ENCODE assay signal across 10 mouse cellular contexts in the genomic region with DNA sequence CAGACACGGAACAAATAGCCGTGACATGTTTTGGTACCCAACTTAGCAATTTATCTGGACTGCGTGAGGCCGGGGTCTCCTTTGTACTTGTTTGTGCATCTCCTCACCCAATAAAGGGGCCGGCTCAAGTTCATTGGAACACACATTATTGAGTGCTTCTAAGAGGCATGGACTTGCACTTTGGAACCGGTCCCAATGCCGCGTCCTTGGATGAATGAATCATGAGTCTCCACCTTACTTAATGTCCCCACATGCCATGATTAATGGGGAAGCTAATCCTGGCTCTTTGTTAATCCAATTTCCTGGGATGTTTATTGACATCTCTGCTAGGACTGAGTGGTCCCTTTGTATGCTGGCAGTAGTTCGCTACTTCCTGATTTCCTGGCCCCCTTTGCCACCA.
DNase-seq lines count a peak whose midpoint lies in the region; ATAC-seq lines count a peak whose summit lies in the region.
"Had no signal": no experiment of that assay in that cellular context is flagged by ENCODE, and none has a peak within 500 bp of the region (broad histone marks: within the 10 kb centered on the region; RNA-seq: fewer than 3 reads in every experiment).

No protein-coding gene starts in this region.

- H3K9ac ChIP-seq in forebrain, embryonic 11.5 days (ENCODE audit: low read length) = no peak overlapping the region
- no peak overlapping the region for H3K9ac ChIP-seq in midbrain, embryonic 16.5 days (ENCODE audit: low read depth, low read length)
- H3K9ac ChIP-seq: midbrain, embryonic 12.5 days had no signal

- no peaks in the 10 kb centered on the region for H3K9me3 ChIP-seq in forebrain, embryonic 11.5 days (ENCODE audit: control insufficient read depth, low read length)
- H3K9me3 ChIP-seq in midbrain, embryonic 16.5 days (replicated peaks; ENCODE audit: control insufficient read depth, low read length, poor library complexity, severe bottlenecking) = no peaks in the 10 kb centered on the region
- H3K9me3 ChIP-seq: midbrain, embryonic 12.5 days had no signal

- H3K4me2 ChIP-seq in forebrain, embryonic 11.5 days (ENCODE audit: low read depth, low read length, severe bottlenecking) = no peak overlapping the region
- H3K4me2 ChIP-seq in midbrain, embryonic 16.5 days (ENCODE audit: low read length) = no peak overlapping the region
- H3K4me2 ChIP-seq: midbrain, embryonic 12.5 days had no signal

- no peaks in the 10 kb centered on the region for H3K4me1 ChIP-seq in forebrain, embryonic 11.5 days (replicated peaks; ENCODE audit: control insufficient read depth, insufficient read depth, low read length)
- H3K4me1 ChIP-seq in midbrain, embryonic 16.5 days (ENCODE audit: control insufficient read depth, insufficient read depth, low read length) = peaks cover 21% of the 10 kb centered on the region

- no peaks in the 10 kb centered on the region for H3K36me3 ChIP-seq in forebrain, embryonic 11.5 days (ENCODE audit: control insufficient read depth, insufficient read depth, low read length)
- H3K36me3 ChIP-seq in midbrain, embryonic 16.5 days (ENCODE audit: control insufficient read depth, insufficient read depth, low read length) = no peaks in the 10 kb centered on the region
- H3K36me3 ChIP-seq: midbrain, embryonic 12.5 days had no signal

- H3K27me3 ChIP-seq in forebrain, embryonic 11.5 days (ENCODE audit: control insufficient read depth, insufficient read depth, low read length) = no peaks in the 10 kb centered on the region
- H3K27me3 ChIP-seq in midbrain, embryonic 16.5 days (ENCODE audit: control insufficient read depth, insufficient read depth, low read depth, low read length) = no peaks in the 10 kb centered on the region
- H3K27me3 ChIP-seq: midbrain, embryonic 12.5 days had no signal

- H3K4me3 ChIP-seq in forebrain, embryonic 11.5 days (ENCODE audit: low read depth, low read length) = no peak overlapping the region
- no peak overlapping the region for H3K4me3 ChIP-seq in midbrain, embryonic 16.5 days (ENCODE audit: low read depth, low read length)
- H3K4me3 ChIP-seq: midbrain, embryonic 12.5 days had no signal

- 77% methylated on average over 9 of the region's 9 CpGs for WGBS in forebrain, embryonic 11.5 days
- 51% methylated on average over 9 of the region's 9 CpGs for WGBS in midbrain, embryonic 16.5 days

- no peak overlapping the region for H3K27ac ChIP-seq in forebrain, embryonic 11.5 days (ENCODE audit: low read depth, low read length)
- no peak overlapping the region for H3K27ac ChIP-seq in midbrain, embryonic 16.5 days (ENCODE audit: low read length)
- H3K27ac ChIP-seq: midbrain, embryonic 12.5 days had no signal

- peak; percentile 47; the same call in 1 of the 2 replicates for ATAC-seq in forebrain, embryonic 11.5 days (replicated peaks; ENCODE audit: low FRiP score)
- ATAC-seq in midbrain, embryonic 16.5 days = 0 out of 2 replicates have a peak, but pooled peaks have one; percentile 10
- no peak for ATAC-seq in megakaryocyte, adult 5-6 weeks (ENCODE audit: poor library complexity, severe bottlenecking)
- no peak for ATAC-seq in erythroid progenitor cell, adult 5-6 weeks (replicated peaks; ENCODE audit: low FRiP score, poor library complexity, severe bottlenecking)

- peak; percentile 34 for DNase-seq in 3T3-L1 (ENCODE audit: low read depth, low spot score)
- peak; percentile 79 for DNase-seq in Muller cell, postnatal 12 days (ENCODE audit: inconsistent ontology term)
- DNase-seq in forebrain, embryonic 11.5 days (ENCODE audit: low spot score) = no peak
- DNase-seq in spleen, adult 18-20 months = no peak
- DNase-seq: kidney, adult 11 months; layer of hippocampus, postnatal 36 days had no signal

Comparison
In these comparisons a context has a peak if more than half of its experiments do, and no peak if none do; other contexts are left out.
1. DNase-seq: peak in 3T3-L1 (single experiment) and Muller cell, postnatal 12 days (single experiment); none in forebrain, embryonic 11.5 days (single experiment) and spleen, adult 18-20 months (0 of 2).
2. ATAC-seq: peak in forebrain, embryonic 11.5 days (single experiment) and midbrain, embryonic 16.5 days (single experiment); none in megakaryocyte, adult 5-6 weeks (single experiment) and erythroid progenitor cell, adult 5-6 weeks (single experiment).